Mouse (Mus musculus) megakaryocyte progenitor cell, adult 5-6 weeks (primary cell): ENCODE measurements around the gene Arhgef2. TPM values are rescaled to one million over a fixed set of nuclear protein-coding genes. Genes with fewer than 3 reads are reported as not detected.
A peak's percentile ranks its signal among the peaks of the same experiment; 100 is the strongest.
"Not testable (repeated sequence)": the region's sequence is repeated elsewhere in the genome, so short reads cannot be mapped to it uniquely, and the experiment has no call there.

Source experiments
- ATAC-seq: replicated peaks from 2 replicates; pipeline ENCODE4 v1.8.0; 2016; ENCODE audit warnings: mild to moderate bottlenecking, moderate TSS enrichment, inconsistent platforms; ENCODE audit not compliant: poor library complexity
- total RNA-seq, 2 experiments: library from RNA; stranded (forward) in 1 of 2; stranded (reverse) in 1 of 2; fragments of 157-497, 149-512 nt in 1 of 2; fragments of 200-1000 nt in 1 of 2; gene quantifications; 2 replicates each; pipeline versions ENCODE4 v1.2.3 to v1.2.4; 2015 to 2017

The Arhgef2 gene
- total RNA-seq, 2 experiments from 2014 or later, result 55.7 to 112 TPM

- no peak for ATAC-seq
Observed at GRCm38 (mm10) chr3:88590246-88590645, 15.5 kb upstream of the Arhgef2 start.

- ATAC-seq, result no peak
Observed at GRCm38 (mm10) chr3:88591044-88591443, 14.7 kb upstream of the Arhgef2 start.

GRCm38 (mm10) chr3:88591950-88592731 is 13.6 kb upstream of the Arhgef2 start:
- ATAC-seq, result peak; percentile 72

- ATAC-seq, result peak; percentile 48
Observed at GRCm38 (mm10) chr3:88592942-88593576, 12.7 kb upstream of the Arhgef2 start.

GRCm38 (mm10) chr3:88593893-88594580 is 11.7 kb upstream of the Arhgef2 start:
- 0 out of 2 replicates have a peak, but pooled peaks have one; percentile 9 for ATAC-seq

GRCm38 (mm10) chr3:88596547-88596946 is 9.2 kb upstream of the Arhgef2 start:
- ATAC-seq, result not testable (repeated sequence)

GRCm38 (mm10) chr3:88602466-88602865 is 3.3 kb upstream of the Arhgef2 start:
- ATAC-seq, result no peak

GRCm38 (mm10) chr3:88603714-88604161 is 2.0 kb upstream of the Arhgef2 start:
- peak; percentile 60 for ATAC-seq

- no peak for ATAC-seq
Observed at GRCm38 (mm10) chr3:88604863-88605262, 903 bp upstream of the Arhgef2 start.

- peak; percentile 94 for ATAC-seq
Observed at GRCm38 (mm10) chr3:88607065-88607757, 1.4 kb downstream of the Arhgef2 start.

GRCm38 (mm10) chr3:88607758-88608138 is 2.0 kb downstream of the Arhgef2 start:
- ATAC-seq, result peak; percentile 5; the same call in 1 of the 2 replicates

- no peak for ATAC-seq
Observed at GRCm38 (mm10) chr3:88609066-88609465, 3.3 kb downstream of the Arhgef2 start.

- no peak for ATAC-seq
Observed at GRCm38 (mm10) chr3:88614418-88614817, 8.7 kb downstream of the Arhgef2 start.

- no peak for ATAC-seq
Observed at GRCm38 (mm10) chr3:88615117-88615516, 9.4 kb downstream of the Arhgef2 start.

GRCm38 (mm10) chr3:88615902-88616391 is 10.2 kb downstream of the Arhgef2 start:
- ATAC-seq, result no peak

GRCm38 (mm10) chr3:88616951-88617500 is 11.3 kb downstream of the Arhgef2 start:
- no peak for ATAC-seq

GRCm38 (mm10) chr3:88618074-88618871 is 12.5 kb downstream of the Arhgef2 start:
- peak; percentile 51 for ATAC-seq

GRCm38 (mm10) chr3:88619113-88620097 is 13.6 kb downstream of the Arhgef2 start:
- ATAC-seq, result no peak
